Mouse (Mus musculus) embryonic facial prominence, embryonic 14.5 days (tissue): ENCODE measurements around the gene Ptgr2. TPM values are rescaled to one million over a fixed set of nuclear protein-coding genes. Genes with fewer than 3 reads are reported as not detected.

Experiments
- ATAC-seq: fragments of 200-750 bp; cut with Nextera tagmentation; 2 replicates; pipeline ENCODE4 v1.8.0; 2017; ENCODE audit warnings: low read depth, moderate number of reproducible peaks, moderate TSS enrichment
- DNase-seq: peaks from one replicate; pipeline ENCODE4 v3.0.0-alpha.2; 2015; ENCODE audit warnings: low spot score
- H3K27ac ChIP-seq: fragments of 300-500 bp; sonication (generic); replicated peaks from 2 replicates; pipeline ENCODE4 v1.5.1; 2014; ENCODE audit warnings: low read depth, mild to moderate bottlenecking, low read length, moderate library complexity
- H3K27me3 ChIP-seq: fragments of 300-500 bp; sonication (generic); replicated peaks from 2 replicates; pipeline ENCODE4 v1.6.1; 2014; ENCODE audit warnings: low read length; ENCODE audit not compliant: control insufficient read depth, insufficient read depth
- H3K36me3 ChIP-seq: fragments of 300-500 bp; sonication (generic); 2 replicates; pipeline ENCODE4 v1.6.1; 2014; ENCODE audit warnings: low read length, mixed read lengths; ENCODE audit not compliant: control insufficient read depth, insufficient read depth
- H3K4me1 ChIP-seq: fragments of 300-500 bp; sonication (generic); 2 replicates; pipeline ENCODE4 v1.6.1; 2014; ENCODE audit warnings: antibody characterized with exemption, low read length; ENCODE audit not compliant: control insufficient read depth, insufficient read depth
- H3K4me2 ChIP-seq: fragments of 300-500 bp; sonication (generic); 2 replicates; pipeline ENCODE4 v1.6.1; 2014; ENCODE audit warnings: low read depth, mild to moderate bottlenecking, low read length, moderate library complexity, mixed read lengths
- H3K4me3 ChIP-seq: fragments of 300-500 bp; sonication (generic); 2 replicates; pipeline ENCODE4 v1.5.1; 2014; ENCODE audit warnings: low read depth, mild to moderate bottlenecking, low read length
- H3K9ac ChIP-seq: fragments of 300-500 bp; sonication (generic); 2 replicates; pipeline ENCODE4 v1.6.1; 2014; ENCODE audit warnings: low read depth, mild to moderate bottlenecking, low read length, moderate library complexity, mixed read lengths
- H3K9me3 ChIP-seq: fragments of 300-500 bp; sonication (generic); 2 replicates; pipeline ENCODE4 v1.6.1; 2016; ENCODE audit warnings: low read length; ENCODE audit not compliant: control insufficient read depth
- WGBS: fragments of 180-500 bp; shearing (Covaris S2); extraction: QIAGEN DNeasy Blood & Tissue Kit; methylation state at CpG from one replicate; pipeline ENCODE4 v1.1.7; 2014; 5-methylcytosine and 5-hydroxymethylcytosine counted together
- polyA plus RNA-seq: library from polyadenylated mRNA; unstranded; fragments of >200 nt; fragmentation: Nextera tagmentation; extraction: Ambion mirVana; gene quantifications from 2 replicates; pipeline ENCODE4 v1.2.1, GENCODE M21; 2014

The Ptgr2 gene
- polyA plus RNA-seq, 1 experiment from 2014 or later = 22.5 TPM

DNA sequence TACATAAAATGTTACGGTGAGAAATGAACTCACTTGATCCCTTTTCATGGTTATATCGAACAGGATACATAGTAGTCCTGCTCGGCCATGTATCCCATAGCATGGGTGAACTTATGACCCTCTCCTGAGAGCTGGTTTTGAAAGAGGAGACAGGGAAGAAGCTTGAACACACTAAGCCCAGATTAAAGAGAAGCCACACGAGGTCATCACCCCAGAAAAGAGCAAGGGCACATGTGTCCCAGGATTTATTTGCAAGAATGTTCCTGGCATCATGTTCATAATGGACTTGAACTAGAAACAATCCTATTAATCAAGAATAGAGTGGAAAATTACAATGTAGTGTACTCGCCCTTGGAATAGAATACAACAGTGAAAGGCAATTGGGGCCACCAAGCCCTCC is 30.1 kb upstream of the Ptgr2 start:
- Histone ChIP-seq H3K4me2 (no peak overlapping the region), H3K9ac (no peak overlapping the region), H3K4me1 (no peaks in the 10 kb centered on the region), H3K4me3 (no peak overlapping the region), H3K9me3 (no peaks in the 10 kb centered on the region), H3K36me3 (no peaks in the 10 kb centered on the region), H3K27me3 (no peaks in the 10 kb centered on the region), H3K27ac (no peak overlapping the region)
- ATAC-seq (no peak), DNase-seq (no peak)
- WGBS = 69% methylated on average over 5 of the region's 5 CpGs

- Histone ChIP-seq H3K4me2 (no peak overlapping the region), H3K9ac (no peak overlapping the region), H3K9me3 (no peaks in the 10 kb centered on the region), H3K4me1 (no peaks in the 10 kb centered on the region), H3K27me3 (no peaks in the 10 kb centered on the region), H3K27ac (no peak overlapping the region), H3K4me3 (no peak overlapping the region), H3K36me3 (no peaks in the 10 kb centered on the region)
- no peak for ATAC-seq
- WGBS = 57% methylated on average over 7 of the region's 7 CpGs
- no peak for DNase-seq
These were observed 24.7 kb upstream of the Ptgr2 start for GRCm38 (mm10) chr12:84260363-84260762.

- H3K4me3 ChIP-seq = no peak overlapping the region
- no peaks in the 10 kb centered on the region for H3K36me3 ChIP-seq
- H3K27ac ChIP-seq = no peak overlapping the region
- no peaks in the 10 kb centered on the region for H3K4me1 ChIP-seq
- H3K27me3 ChIP-seq = no peaks in the 10 kb centered on the region
- no peaks in the 10 kb centered on the region for H3K9me3 ChIP-seq
- ATAC-seq = no peak
- no peak for DNase-seq
- H3K4me2 ChIP-seq = no peak overlapping the region
- 69% methylated on average over 2 of the region's 2 CpGs for WGBS
- no peak overlapping the region for H3K9ac ChIP-seq
These were observed 17.8 kb upstream of the Ptgr2 start for GRCm38 (mm10) chr12:84267264-84267663.

DNA sequence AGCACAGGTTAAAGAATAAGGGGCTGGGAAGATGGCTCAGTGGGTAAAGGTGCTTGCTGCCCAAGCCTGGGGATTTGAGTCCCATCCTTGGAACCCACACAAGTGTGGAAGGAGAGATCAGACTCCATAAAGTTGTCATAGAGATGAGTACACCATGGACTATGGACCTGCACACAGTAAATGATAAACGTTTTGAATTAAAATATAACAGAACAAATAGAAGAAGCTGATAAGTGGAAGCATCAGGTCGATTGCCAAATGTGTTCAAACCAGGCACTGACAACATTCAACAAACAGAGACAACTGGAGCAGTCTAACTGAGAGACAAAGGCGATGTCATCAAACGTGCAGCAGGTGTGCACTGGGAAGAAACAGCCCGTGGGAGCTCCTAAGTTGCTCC is 11.7 kb upstream of the Ptgr2 start:
- Histone ChIP-seq H3K4me2 (no peak overlapping the region), H3K4me1 (no peaks in the 10 kb centered on the region), H3K4me3 (no peak overlapping the region), H3K9ac (no peak overlapping the region), H3K27me3 (no peaks in the 10 kb centered on the region), H3K36me3 (no peaks in the 10 kb centered on the region), H3K9me3 (no peaks in the 10 kb centered on the region), H3K27ac (no peak overlapping the region)
- DNase-seq (no peak), ATAC-seq (no peak)
- WGBS = 72% methylated on average over 5 of the region's 5 CpGs

GRCm38 (mm10) chr12:84275288-84275687 is 9.7 kb upstream of the Ptgr2 start:
- no peaks in the 10 kb centered on the region for H3K36me3 ChIP-seq
- H3K4me1 ChIP-seq = no peaks in the 10 kb centered on the region
- H3K27ac ChIP-seq = no peak overlapping the region
- no peak for ATAC-seq
- H3K4me2 ChIP-seq = no peak overlapping the region
- H3K27me3 ChIP-seq = no peaks in the 10 kb centered on the region
- H3K4me3 ChIP-seq = no peak overlapping the region
- 91% methylated on average over 9 of the region's 9 CpGs for WGBS
- no peak overlapping the region for H3K9ac ChIP-seq
- no peaks in the 10 kb centered on the region for H3K9me3 ChIP-seq
- DNase-seq = no peak

GRCm38 (mm10) chr12:84276288-84276687 is 8.7 kb upstream of the Ptgr2 start:
- no peaks in the 10 kb centered on the region for H3K4me1 ChIP-seq
- H3K9me3 ChIP-seq = no peaks in the 10 kb centered on the region
- H3K27me3 ChIP-seq = no peaks in the 10 kb centered on the region
- no peak overlapping the region for H3K4me2 ChIP-seq
- no peak for ATAC-seq
- H3K9ac ChIP-seq = no peak overlapping the region
- no peak overlapping the region for H3K27ac ChIP-seq
- H3K4me3 ChIP-seq = no peak overlapping the region
- WGBS = 77% methylated on average over 2 of the region's 2 CpGs
- DNase-seq = no peak
- no peaks in the 10 kb centered on the region for H3K36me3 ChIP-seq

DNA sequence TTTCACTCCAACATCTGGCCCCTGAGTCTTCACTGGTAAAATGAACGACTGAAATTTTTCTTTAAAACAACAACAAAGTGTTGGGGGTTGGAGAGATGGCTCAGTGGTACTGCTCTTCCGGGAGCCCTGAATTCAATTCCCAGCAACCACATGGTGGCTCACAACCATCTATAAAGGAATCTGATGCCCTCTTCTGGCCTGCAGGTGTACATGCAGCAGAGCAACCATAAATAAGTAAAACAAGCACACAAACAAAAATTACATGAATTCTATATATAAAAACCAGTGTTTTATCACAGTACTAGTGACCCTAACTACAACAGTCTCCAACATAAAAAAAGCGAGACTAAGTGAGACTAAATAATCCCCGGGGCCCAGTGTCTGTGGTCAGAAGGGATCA is 8.2 kb upstream of the Ptgr2 start:
- ATAC-seq (no peak), DNase-seq (no peak)
- Histone ChIP-seq H3K9ac (no peak overlapping the region), H3K4me3 (no peak overlapping the region), H3K36me3 (no peaks in the 10 kb centered on the region), H3K4me2 (no peak overlapping the region), H3K9me3 (no peaks in the 10 kb centered on the region), H3K27ac (no peak overlapping the region), H3K27me3 (no peaks in the 10 kb centered on the region), H3K4me1 (no peaks in the 10 kb centered on the region)
- 80% methylated on average over 4 of the region's 4 CpGs for WGBS

DNA sequence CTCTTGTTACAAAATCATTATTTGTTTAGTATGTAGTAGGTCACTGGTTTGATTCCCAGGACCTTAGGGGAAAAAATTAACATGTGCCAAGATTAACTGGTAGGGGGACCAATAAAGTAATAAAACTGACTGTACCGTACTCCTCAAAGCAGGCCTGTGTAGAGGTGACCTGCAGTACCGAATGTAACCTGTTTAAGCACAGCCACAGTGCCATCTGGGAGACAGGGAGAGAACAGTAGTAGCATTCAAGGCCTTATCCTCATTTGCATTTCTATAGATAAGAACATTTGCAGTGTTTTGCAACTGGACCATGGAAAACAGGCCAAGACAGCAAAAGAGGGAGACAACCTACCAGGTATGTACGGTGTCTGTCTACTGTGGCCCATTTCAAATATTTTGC is 7.2 kb upstream of the Ptgr2 start:
- whole genome bisulfite sequencing = 68% methylated on average over 3 of the region's 3 CpGs
- Histone ChIP-seq H3K27me3 (no peaks in the 10 kb centered on the region), H3K9ac (no peak overlapping the region), H3K9me3 (no peaks in the 10 kb centered on the region), H3K4me3 (no peak overlapping the region), H3K4me1 (no peaks in the 10 kb centered on the region), H3K27ac (no peak overlapping the region), H3K4me2 (no peak overlapping the region), H3K36me3 (no peaks in the 10 kb centered on the region)
- DNase-seq (no peak), ATAC-seq (no peak)

DNA sequence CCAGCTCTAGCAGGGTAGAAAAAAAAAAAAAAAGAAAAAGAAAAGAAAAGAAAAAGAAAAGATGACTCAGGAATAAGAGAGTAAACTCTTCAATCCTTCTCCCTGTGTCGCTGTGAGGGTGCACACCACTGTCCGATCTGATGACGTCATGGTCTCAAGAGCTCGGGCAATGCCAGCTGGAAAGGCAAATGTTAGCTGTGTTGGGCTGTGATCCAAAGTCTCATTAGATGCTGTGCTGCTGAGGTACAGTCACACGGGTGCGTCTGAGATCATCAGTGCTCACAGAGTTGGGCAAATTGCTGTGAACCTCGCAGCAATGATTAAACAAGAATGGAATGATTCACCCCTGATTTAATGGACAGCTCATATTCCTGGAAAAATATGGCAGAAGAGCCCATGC is 6.1 kb upstream of the Ptgr2 start:
- ATAC-seq = no peak
- 75% methylated on average over 7 of the region's 7 CpGs for WGBS

More for the DNA sequence above, 6.1 kb upstream of the Ptgr2 start:
- Histone ChIP-seq H3K27me3 (no peaks in the 10 kb centered on the region), H3K4me2 (no peak overlapping the region), H3K9ac (no peak overlapping the region), H3K36me3 (no peaks in the 10 kb centered on the region), H3K27ac (no peak overlapping the region), H3K4me3 (no peak overlapping the region), H3K4me1 (no peaks in the 10 kb centered on the region), H3K9me3 (no peaks in the 10 kb centered on the region)
- peak; percentile 53 for DNase-seq
